37 mouse cellular contexts compared by ENCODE assay signal in the genomic region with DNA sequence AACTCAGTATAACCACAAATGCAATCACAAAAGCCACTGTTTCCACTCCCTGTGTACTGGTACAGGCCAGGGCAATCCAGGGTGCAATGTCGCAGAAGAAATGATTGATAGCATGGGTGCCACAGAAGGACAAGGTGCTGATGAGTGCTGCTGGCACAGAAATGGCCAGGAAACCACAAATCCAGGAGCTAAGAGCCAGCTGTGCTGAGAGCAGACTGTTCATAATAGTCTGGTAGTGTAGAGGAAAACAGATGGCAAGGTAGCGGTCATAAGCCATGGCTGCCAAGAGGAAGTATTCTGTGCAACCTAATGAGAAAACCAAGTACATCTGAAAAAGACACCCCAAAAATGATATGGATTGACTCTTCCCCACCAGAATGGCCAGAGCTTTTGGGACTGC. TPM values are rescaled to one million over a fixed set of nuclear protein-coding genes. Genes with fewer than 3 reads are reported as not detected.
"Had no signal": no experiment of that assay in that cellular context is flagged by ENCODE, and none has a peak within 500 bp of the region (broad histone marks: within the 10 kb centered on the region; RNA-seq: fewer than 3 reads in every experiment).

No protein-coding gene starts in this region.

- DNase-seq: gastrocnemius, adult 2 months; gastrocnemius, postnatal 10 days; gastrocnemius, postnatal 25 days; heart, adult 18-20 months; heart, postnatal 10 days; heart, postnatal 4 days; kidney, adult 18-20 months; kidney, adult 8-10 months; kidney, postnatal 10 days; kidney, postnatal 25 days; kidney, postnatal 4 days; liver; liver, embryonic 13.5 days had no signal

- H3K36me3 ChIP-seq: heart, embryonic 10.5 days; heart, embryonic 12.5 days; hindbrain, embryonic 13.5 days; limb, embryonic 10.5 days; limb, embryonic 12.5 days; liver, embryonic 13.5 days; liver, embryonic 15.5 days had no signal

- H3K4me2 ChIP-seq: heart, embryonic 12.5 days; hindbrain, embryonic 13.5 days; limb, embryonic 12.5 days; liver, embryonic 11.5 days; liver, embryonic 13.5 days; liver, embryonic 15.5 days had no signal

- H3K9me3 ChIP-seq: heart, embryonic 10.5 days; heart, embryonic 12.5 days; hindbrain, embryonic 13.5 days; limb, embryonic 10.5 days; limb, embryonic 12.5 days; liver, embryonic 13.5 days; liver, embryonic 15.5 days had no signal

- ATAC-seq: intestine, postnatal 0 days had no signal

- H3K27me3 ChIP-seq: heart, embryonic 12.5 days; hindbrain, embryonic 13.5 days; limb, embryonic 12.5 days; liver, embryonic 13.5 days; liver, embryonic 15.5 days had no signal

- H3K4me1 ChIP-seq: heart, embryonic 10.5 days; heart, embryonic 12.5 days; hindbrain, embryonic 13.5 days; limb, embryonic 10.5 days; limb, embryonic 12.5 days; liver, embryonic 13.5 days; liver, embryonic 15.5 days had no signal

- H3K4me3 ChIP-seq: gastrocnemius, adult 2 months; heart, embryonic 10.5 days; heart, embryonic 12.5 days; hindbrain, embryonic 13.5 days; layer of hippocampus, adult 2 months; left cerebral cortex, adult 2 months; limb, embryonic 10.5 days; limb, embryonic 12.5 days; liver, embryonic 13.5 days; liver, embryonic 15.5 days had no signal

- H3K9ac ChIP-seq: heart, embryonic 12.5 days; hindbrain, embryonic 13.5 days; limb, embryonic 12.5 days; liver, embryonic 13.5 days; liver, embryonic 15.5 days had no signal

- H3K27ac ChIP-seq: gastrocnemius, adult 2 months; heart, embryonic 10.5 days; hindbrain, embryonic 13.5 days; layer of hippocampus, adult 2 months; left cerebral cortex, adult 2 months; limb, embryonic 10.5 days; limb, embryonic 12.5 days; liver, embryonic 13.5 days; liver, embryonic 15.5 days had no signal

RNA-seq across cellular contexts. Expression of gene Olfr308, which starts 4.1 kb away (rescaled TPM):
- total RNA-seq: gastrocnemius, adult 2 months; gastrocnemius, postnatal 10 days; gastrocnemius, postnatal 25 days; gastrocnemius, postnatal 4 days; granulocyte monocyte progenitor cell, adult 5-6 weeks; heart, adult 18-20 months; heart, adult 8-10 months; heart, postnatal 10 days; heart, postnatal 25 days; heart, postnatal 4 days; layer of hippocampus, adult 2 months; layer of hippocampus, postnatal 10 days; layer of hippocampus, postnatal 25 days; left cerebral cortex, adult 2 months; left cerebral cortex, postnatal 14 days; left cerebral cortex, postnatal 36 days had no signal
- polyA plus RNA-seq: heart, embryonic 10.5 days; heart, embryonic 12.5 days; heart, embryonic 14.5 days; heart, embryonic 16.5 days; hindbrain, embryonic 13.5 days; intestine, embryonic 14.5 days; intestine, postnatal 0 days; kidney, embryonic 14.5 days; kidney, embryonic 16.5 days; limb, embryonic 10.5 days; limb, embryonic 12.5 days; limb, embryonic 14.5 days; liver, embryonic 11.5 days; liver, embryonic 13.5 days; liver, embryonic 15.5 days had no signal

RNA-seq across cellular contexts. Expression of gene Olfr309, which starts 7.8 kb away (rescaled TPM):
- total RNA-seq: gastrocnemius, adult 2 months; gastrocnemius, postnatal 10 days; gastrocnemius, postnatal 25 days; gastrocnemius, postnatal 4 days; granulocyte monocyte progenitor cell, adult 5-6 weeks; heart, adult 18-20 months; heart, adult 8-10 months; heart, postnatal 10 days; heart, postnatal 25 days; heart, postnatal 4 days; layer of hippocampus, adult 2 months; layer of hippocampus, postnatal 10 days; layer of hippocampus, postnatal 25 days; left cerebral cortex, adult 2 months; left cerebral cortex, postnatal 14 days; left cerebral cortex, postnatal 36 days had no signal
- polyA plus RNA-seq: heart, embryonic 10.5 days; heart, embryonic 12.5 days; heart, embryonic 14.5 days; heart, embryonic 16.5 days; hindbrain, embryonic 13.5 days; intestine, embryonic 14.5 days; intestine, postnatal 0 days; kidney, embryonic 14.5 days; kidney, embryonic 16.5 days; limb, embryonic 10.5 days; limb, embryonic 12.5 days; limb, embryonic 14.5 days; liver, embryonic 11.5 days; liver, embryonic 13.5 days; liver, embryonic 15.5 days had no signal

RNA-seq across cellular contexts. Expression of gene Olfr307, which starts 16.1 kb away (rescaled TPM):
- total RNA-seq: gastrocnemius, adult 2 months; gastrocnemius, postnatal 10 days; gastrocnemius, postnatal 25 days; gastrocnemius, postnatal 4 days; granulocyte monocyte progenitor cell, adult 5-6 weeks; heart, adult 18-20 months; heart, adult 8-10 months; heart, postnatal 10 days; heart, postnatal 25 days; heart, postnatal 4 days; layer of hippocampus, adult 2 months; layer of hippocampus, postnatal 10 days; layer of hippocampus, postnatal 25 days; left cerebral cortex, adult 2 months; left cerebral cortex, postnatal 14 days; left cerebral cortex, postnatal 36 days had no signal
- polyA plus RNA-seq: heart, embryonic 10.5 days; heart, embryonic 12.5 days; heart, embryonic 14.5 days; heart, embryonic 16.5 days; hindbrain, embryonic 13.5 days; intestine, embryonic 14.5 days; intestine, postnatal 0 days; kidney, embryonic 14.5 days; kidney, embryonic 16.5 days; limb, embryonic 10.5 days; limb, embryonic 12.5 days; limb, embryonic 14.5 days; liver, embryonic 11.5 days; liver, embryonic 13.5 days; liver, embryonic 15.5 days had no signal

RNA-seq across cellular contexts. Expression of gene Olfr310, which starts 44.4 kb away (rescaled TPM):
- total RNA-seq: gastrocnemius, adult 2 months; gastrocnemius, postnatal 10 days; gastrocnemius, postnatal 25 days; gastrocnemius, postnatal 4 days; granulocyte monocyte progenitor cell, adult 5-6 weeks; heart, adult 18-20 months; heart, adult 8-10 months; heart, postnatal 10 days; heart, postnatal 25 days; heart, postnatal 4 days; layer of hippocampus, adult 2 months; layer of hippocampus, postnatal 10 days; layer of hippocampus, postnatal 25 days; left cerebral cortex, adult 2 months; left cerebral cortex, postnatal 14 days; left cerebral cortex, postnatal 36 days had no signal
- polyA plus RNA-seq: heart, embryonic 10.5 days; heart, embryonic 12.5 days; heart, embryonic 14.5 days; heart, embryonic 16.5 days; hindbrain, embryonic 13.5 days; intestine, embryonic 14.5 days; intestine, postnatal 0 days; kidney, embryonic 14.5 days; kidney, embryonic 16.5 days; limb, embryonic 10.5 days; limb, embryonic 12.5 days; limb, embryonic 14.5 days; liver, embryonic 11.5 days; liver, embryonic 13.5 days; liver, embryonic 15.5 days had no signal

RNA-seq across cellular contexts. Expression of gene Olfr305, which starts 45.4 kb away (rescaled TPM):
- total RNA-seq: gastrocnemius, adult 2 months; gastrocnemius, postnatal 10 days; gastrocnemius, postnatal 25 days; gastrocnemius, postnatal 4 days; granulocyte monocyte progenitor cell, adult 5-6 weeks; heart, adult 18-20 months; heart, adult 8-10 months; heart, postnatal 10 days; heart, postnatal 25 days; heart, postnatal 4 days; layer of hippocampus, adult 2 months; layer of hippocampus, postnatal 10 days; layer of hippocampus, postnatal 25 days; left cerebral cortex, adult 2 months; left cerebral cortex, postnatal 14 days; left cerebral cortex, postnatal 36 days had no signal
- polyA plus RNA-seq: heart, embryonic 10.5 days; heart, embryonic 12.5 days; heart, embryonic 14.5 days; heart, embryonic 16.5 days; hindbrain, embryonic 13.5 days; intestine, embryonic 14.5 days; intestine, postnatal 0 days; kidney, embryonic 14.5 days; kidney, embryonic 16.5 days; limb, embryonic 10.5 days; limb, embryonic 12.5 days; limb, embryonic 14.5 days; liver, embryonic 11.5 days; liver, embryonic 13.5 days; liver, embryonic 15.5 days had no signal
